Mouse (Mus musculus) forebrain, embryonic 14.5 days (tissue): Measurements from ENCODE around the gene Slc22a23. TPM values are rescaled to one million over a fixed set of nuclear protein-coding genes. Genes with fewer than 3 reads are reported as not detected.

Experiments used
- ATAC-seq: fragments of 200-750 bp; cut with Nextera tagmentation; 2 replicates; pipeline ENCODE4 v1.8.0; 2017; ENCODE audit warnings: mild to moderate bottlenecking, moderate library complexity
- DNase-seq: peaks from one replicate; pipeline ENCODE4 v3.0.0-alpha.2; 2015; ENCODE audit warnings: low spot score
- H3K27ac ChIP-seq: fragments of 300-500 bp; sonication (generic); 2 replicates; pipeline ENCODE4 v1.5.1; 2014; ENCODE audit warnings: low read depth, mild to moderate bottlenecking, control low read depth, low read length, moderate library complexity
- H3K27me3 ChIP-seq: fragments of 300-500 bp; sonication (generic); replicated peaks from 2 replicates; pipeline ENCODE4 v1.6.1; 2014; ENCODE audit warnings: low read length, control low read depth, mixed read lengths; ENCODE audit not compliant: control insufficient read depth, insufficient read depth
- H3K36me3 ChIP-seq: fragments of 300-500 bp; sonication (generic); 2 replicates; pipeline ENCODE4 v1.6.1; 2014; ENCODE audit warnings: low read length, control low read depth; ENCODE audit not compliant: control insufficient read depth, insufficient read depth
- H3K4me1 ChIP-seq: fragments of 300-500 bp; sonication (generic); 2 replicates; pipeline ENCODE4 v1.6.1; 2014; ENCODE audit warnings: antibody characterized with exemption, low read length, control low read depth; ENCODE audit not compliant: control insufficient read depth, insufficient read depth
- H3K4me2 ChIP-seq: fragments of 300-500 bp; sonication (generic); 2 replicates; pipeline ENCODE4 v1.6.1; 2014; ENCODE audit warnings: mild to moderate bottlenecking, control low read depth, low read length
- H3K4me3 ChIP-seq: fragments of 300-500 bp; sonication (generic); 2 replicates; pipeline ENCODE4 v1.5.1; 2014; ENCODE audit warnings: low read depth, low read length, control low read depth
- H3K9ac ChIP-seq: fragments of 300-500 bp; sonication (generic); 2 replicates; pipeline ENCODE4 v1.6.1; 2014; ENCODE audit warnings: mild to moderate bottlenecking, low read length, control low read depth, moderate library complexity
- H3K9me3 ChIP-seq: fragments of 300-500 bp; sonication (generic); replicated peaks from 2 replicates; pipeline ENCODE4 v1.6.1; 2016; ENCODE audit warnings: low read length, control low read depth, mixed read lengths; ENCODE audit not compliant: control insufficient read depth
- WGBS: fragments of 180-500 bp; shearing (Covaris S2); extraction: QIAGEN DNeasy Blood & Tissue Kit; methylation state at CpG from one replicate; pipeline ENCODE4 v1.1.7; 2014; 5-methylcytosine and 5-hydroxymethylcytosine counted together
- polyA plus RNA-seq: library from polyadenylated mRNA; unstranded; fragments of >200 nt; fragmentation: Nextera tagmentation; extraction: Ambion mirVana; gene quantifications from 2 replicates; pipeline ENCODE4 v1.2.1, GENCODE M21; 2014

Slc22a23 gene
- polyA plus RNA-seq, 1 experiment from 2014 or later: 14.2 TPM

DNA sequence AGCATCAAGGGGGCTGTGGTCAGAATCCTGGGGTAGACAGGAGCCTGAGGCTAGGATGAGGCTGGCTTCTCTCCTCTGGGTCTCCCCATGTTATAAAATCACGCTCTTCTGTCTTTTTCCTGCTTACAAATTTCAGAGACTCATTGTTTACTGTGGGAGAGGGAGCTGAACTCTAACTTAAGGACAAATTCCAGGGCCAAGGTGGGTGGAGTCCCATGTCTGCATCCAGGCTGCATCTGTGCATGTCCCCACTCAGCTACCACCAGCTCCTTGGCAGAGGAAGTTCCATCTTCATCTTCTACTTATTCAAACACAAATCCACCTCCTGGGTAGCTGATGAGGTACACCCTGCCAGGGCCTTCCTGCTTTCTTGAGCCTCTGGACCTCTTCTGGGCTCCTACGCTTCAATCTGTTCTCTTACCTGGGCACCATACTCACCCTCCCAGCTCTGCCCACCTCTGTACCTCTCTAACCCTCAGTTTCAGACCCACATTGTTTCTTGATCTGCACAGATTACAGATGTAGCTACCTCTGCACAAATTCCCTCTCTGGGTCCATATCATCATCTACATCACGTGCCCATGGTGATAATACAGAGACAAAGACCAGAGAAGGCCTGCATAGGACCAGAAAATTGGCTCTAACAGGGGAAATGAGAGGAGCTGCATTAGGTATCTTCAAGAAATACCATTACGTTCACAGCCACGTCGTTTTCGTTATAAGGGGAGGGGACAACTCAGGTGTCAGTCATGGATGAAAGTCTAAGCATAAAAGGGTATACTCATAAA, 13.4 kb downstream of the Slc22a23 start:
- no peak overlapping the region for H3K4me2 ChIP-seq
- no peaks in the 10 kb centered on the region for H3K27me3 ChIP-seq
- WGBS: 88% methylated on average over 7 of the region's 7 CpGs
- no peak for DNase-seq
- no peaks in the 10 kb centered on the region for H3K4me1 ChIP-seq
- H3K27ac ChIP-seq: no peak overlapping the region
- H3K36me3 ChIP-seq: no peaks in the 10 kb centered on the region
- H3K4me3 ChIP-seq: no peak overlapping the region
- H3K9ac ChIP-seq: no peak overlapping the region
- H3K9me3 ChIP-seq: no peaks in the 10 kb centered on the region
- no peak for ATAC-seq

DNA sequence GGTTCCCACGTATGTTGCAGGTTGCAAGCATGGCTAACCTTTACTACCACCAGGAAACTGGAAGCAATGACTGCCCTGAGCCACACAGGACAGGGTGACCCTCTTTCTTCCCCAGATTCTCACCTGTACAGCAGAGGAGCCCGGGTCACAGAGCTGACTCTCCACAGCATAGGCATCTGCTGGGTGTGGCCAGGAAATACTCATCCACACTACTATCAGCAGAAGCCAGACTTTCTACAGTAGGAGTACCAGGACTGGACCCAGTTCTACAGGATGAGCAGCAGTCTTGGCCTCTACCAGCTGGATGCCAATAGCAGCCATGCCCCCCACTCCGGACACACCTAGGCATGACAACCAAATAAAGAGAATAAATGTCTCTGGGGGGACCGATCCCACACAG, 15.4 kb downstream of the Slc22a23 start:
- Histone ChIP-seq H3K4me3 (no peak overlapping the region), H3K4me1 (no peaks in the 10 kb centered on the region), H3K27me3 (no peaks in the 10 kb centered on the region), H3K9me3 (no peaks in the 10 kb centered on the region), H3K9ac (no peak overlapping the region), H3K27ac (no peak overlapping the region), H3K36me3 (no peaks in the 10 kb centered on the region), H3K4me2 (no peak overlapping the region)
- ATAC-seq (no peak), DNase-seq (no peak)
- WGBS: 92% methylated on average over 4 of the region's 4 CpGs

GRCm38 (mm10) chr13:34326992-34327391, 18.0 kb downstream of the Slc22a23 start:
- Histone ChIP-seq H3K9ac (no peak overlapping the region), H3K4me3 (no peak overlapping the region), H3K27me3 (no peaks in the 10 kb centered on the region), H3K4me2 (no peak overlapping the region), H3K27ac (no peak overlapping the region), H3K9me3 (no peaks in the 10 kb centered on the region), H3K4me1 (no peaks in the 10 kb centered on the region), H3K36me3 (no peaks in the 10 kb centered on the region)
- DNase-seq (no peak), ATAC-seq (no peak)
- 94% methylated on average over 1 of the region's 1 CpGs for WGBS

GRCm38 (mm10) chr13:34323361-34323760, 21.6 kb downstream of the Slc22a23 start:
- Histone ChIP-seq H3K9me3 (no peaks in the 10 kb centered on the region), H3K4me2 (no peak overlapping the region), H3K27ac (no peak overlapping the region), H3K27me3 (no peaks in the 10 kb centered on the region), H3K4me1 (no peaks in the 10 kb centered on the region), H3K36me3 (no peaks in the 10 kb centered on the region), H3K9ac (no peak overlapping the region), H3K4me3 (no peak overlapping the region)
- ATAC-seq (no peak), DNase-seq (no peak)
- 93% methylated on average over 2 of the region's 2 CpGs for WGBS

- WGBS: 91% methylated on average over 4 of the region's 4 CpGs
- H3K4me3 ChIP-seq: no peak overlapping the region
- DNase-seq (no peak), ATAC-seq (no peak)
- H3K27ac ChIP-seq: no peak overlapping the region
- no peaks in the 10 kb centered on the region for H3K9me3 ChIP-seq
- no peaks in the 10 kb centered on the region for H3K27me3 ChIP-seq
- H3K4me2 ChIP-seq: no peak overlapping the region
- H3K4me1 ChIP-seq: no peaks in the 10 kb centered on the region
- H3K9ac ChIP-seq: no peak overlapping the region
- H3K36me3 ChIP-seq: no peaks in the 10 kb centered on the region
These were observed 24.5 kb downstream of the Slc22a23 start for GRCm38 (mm10) chr13:34320482-34320881.

DNA sequence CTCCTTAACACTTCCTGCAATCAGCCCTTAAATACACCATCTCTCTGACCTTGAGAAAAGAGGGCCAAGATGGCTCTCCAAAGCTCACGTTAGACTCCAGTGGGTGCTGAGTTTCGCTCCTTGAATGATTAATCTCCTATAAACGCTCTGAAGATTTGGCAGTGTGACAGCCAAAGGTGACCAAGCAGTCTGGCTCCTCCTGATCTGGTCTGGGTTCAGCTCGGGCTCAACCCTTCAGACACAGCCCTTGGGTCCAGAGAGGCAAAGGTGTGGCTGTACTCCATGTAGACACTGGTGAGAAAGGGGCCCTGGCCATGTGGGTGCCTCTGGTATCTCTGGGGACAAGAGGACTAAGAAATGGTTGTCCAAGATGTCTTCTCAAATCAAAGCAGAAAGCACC, 27.9 kb downstream of the Slc22a23 start:
- no peak overlapping the region for H3K4me2 ChIP-seq
- ATAC-seq (no peak), DNase-seq (no peak)
- WGBS: 88% methylated on average over 4 of the region's 4 CpGs
- no peak overlapping the region for H3K9ac ChIP-seq
- no peaks in the 10 kb centered on the region for H3K36me3 ChIP-seq
- H3K4me1 ChIP-seq: peaks cover 6% of the 10 kb centered on the region; the same call in 1 of the 2 replicates
- no peaks in the 10 kb centered on the region for H3K27me3 ChIP-seq
- H3K9me3 ChIP-seq: no peaks in the 10 kb centered on the region
- no peak overlapping the region for H3K27ac ChIP-seq
- no peak overlapping the region for H3K4me3 ChIP-seq

GRCm38 (mm10) chr13:34316511-34316910, 28.5 kb downstream of the Slc22a23 start:
- H3K27ac ChIP-seq: no peak overlapping the region
- H3K27me3 ChIP-seq: no peaks in the 10 kb centered on the region
- no peak overlapping the region for H3K9ac ChIP-seq
- DNase-seq (no peak), ATAC-seq (no peak)
- H3K36me3 ChIP-seq: no peaks in the 10 kb centered on the region
- H3K4me3 ChIP-seq: no peak overlapping the region
- peaks cover 6% of the 10 kb centered on the region; the same call in 1 of the 2 replicates for H3K4me1 ChIP-seq
- H3K9me3 ChIP-seq: no peaks in the 10 kb centered on the region
- no peak overlapping the region for H3K4me2 ChIP-seq
- 82% methylated on average over 6 of the region's 6 CpGs for WGBS

DNA sequence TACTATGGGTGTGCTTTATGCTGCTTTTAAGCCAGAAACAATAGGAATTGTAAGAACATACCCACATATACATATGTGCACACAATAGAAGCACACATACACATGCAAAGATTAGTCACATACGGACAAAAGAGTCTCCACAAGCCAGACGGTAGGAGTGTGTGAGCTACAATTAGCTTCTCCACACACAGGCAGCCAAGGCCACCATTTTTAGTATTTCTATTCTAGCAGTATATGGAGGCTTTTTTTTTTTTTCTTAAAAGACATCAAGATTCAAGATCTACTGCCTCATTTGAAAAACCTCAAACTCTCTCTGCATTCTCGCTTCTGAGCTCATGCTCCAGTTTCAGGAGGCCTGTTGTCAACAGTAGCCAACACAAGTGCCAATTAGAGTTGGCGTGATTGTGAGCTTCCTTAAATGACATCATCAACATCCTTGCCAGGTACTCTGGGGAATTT, 31.9 kb downstream of the Slc22a23 start:
- Histone ChIP-seq H3K27ac (peak overlapping the region; percentile 65), H3K9me3 (no peaks in the 10 kb centered on the region), H3K36me3 (no peaks in the 10 kb centered on the region), H3K4me2 (no peak overlapping the region), H3K4me3 (no peak overlapping the region), H3K27me3 (no peaks in the 10 kb centered on the region), H3K9ac (no peak overlapping the region), H3K4me1 (peaks cover 6% of the 10 kb centered on the region; the same call in 1 of the 2 replicates)
- DNase-seq: peak; percentile 81
- ATAC-seq: peak; percentile 74
- WGBS: 14% methylated on average over 4 of the region's 4 CpGs

DNA sequence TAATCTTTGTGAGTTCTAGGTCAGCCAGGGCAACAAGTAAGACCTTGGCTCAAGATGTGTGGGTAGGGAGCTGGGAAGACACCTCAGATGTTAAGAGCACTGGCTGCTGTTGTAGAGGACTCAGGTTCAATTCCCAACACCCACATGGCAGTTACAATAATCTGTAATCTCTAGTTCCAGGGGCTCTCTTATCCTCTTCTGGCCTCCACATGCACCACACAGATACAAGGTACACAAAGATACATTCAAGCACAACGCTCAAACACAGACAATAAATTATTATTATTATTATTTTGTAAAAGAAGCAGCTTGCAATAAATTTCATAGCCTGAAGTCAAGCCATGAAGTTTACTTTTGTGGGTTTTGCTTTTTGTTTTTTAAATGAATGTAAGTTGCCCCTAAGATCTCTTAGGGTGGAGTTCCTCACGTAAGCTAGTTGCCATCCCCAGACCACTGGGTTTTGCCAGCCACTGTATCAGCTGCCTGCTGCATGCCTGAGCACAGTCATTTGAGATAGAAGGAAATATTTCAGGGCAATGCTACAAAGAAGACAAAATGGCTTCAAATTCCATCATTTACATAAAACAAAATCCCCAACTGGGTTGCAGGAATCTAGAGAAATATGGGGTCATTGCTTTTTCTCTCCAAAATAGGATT, 32.5 kb downstream of the Slc22a23 start:
- DNase-seq: peak; percentile 5
- Histone ChIP-seq H3K4me1 (peaks cover 6% of the 10 kb centered on the region), H3K27me3 (no peaks in the 10 kb centered on the region), H3K9me3 (no peaks in the 10 kb centered on the region), H3K4me3 (no peak overlapping the region), H3K4me2 (no peak overlapping the region), H3K9ac (no peak overlapping the region), H3K36me3 (no peaks in the 10 kb centered on the region), H3K27ac (peak overlapping the region; percentile 65)
- WGBS: 80% methylated on average over 2 of the region's 2 CpGs
- ATAC-seq: no peak
